Mouse (Mus musculus) thymus, adult 2 months (tissue): ENCODE measurements around the gene Trmt1. TPM values are rescaled to one million over a fixed set of nuclear protein-coding genes. Genes with fewer than 3 reads are reported as not detected.

Experiments
- DNase-seq: peaks from one replicate; pipeline ENCODE4 v3.0.0; 2021
- H3K27ac ChIP-seq: fragments of 200-500 bp; 2 replicates; pipeline ENCODE4 v1.5.1; 2012; ENCODE audit warnings: low read length, control low read depth; ENCODE audit not compliant: control insufficient read depth, insufficient read depth
- H3K27me3 ChIP-seq: fragments of 200-500 bp; 2 replicates; pipeline ENCODE4 v1.6.1; 2012; ENCODE audit warnings: mild to moderate bottlenecking, low read length, moderate library complexity, mixed read lengths; ENCODE audit not compliant: control insufficient read depth, insufficient read depth
- H3K36me3 ChIP-seq: fragments of 200-500 bp; 2 replicates; pipeline ENCODE4 v1.6.1; 2012; ENCODE audit warnings: mild to moderate bottlenecking, low read length, moderate library complexity; ENCODE audit not compliant: control insufficient read depth, insufficient read depth
- H3K4me1 ChIP-seq: fragments of 200-500 bp; replicated peaks from 2 replicates; pipeline ENCODE4 v1.6.1; 2012; ENCODE audit warnings: low read length; ENCODE audit not compliant: control insufficient read depth, insufficient read depth
- H3K4me3 ChIP-seq: fragments of 200-500 bp; 2 replicates; pipeline ENCODE4 v1.5.1; 2012; ENCODE audit warnings: mild to moderate bottlenecking, low read length, control low read depth, moderate library complexity; ENCODE audit not compliant: control insufficient read depth, insufficient read depth
- CTCF ChIP-seq: fragments of 200-500 bp; IDR thresholded peaks from 2 replicates; pipeline ENCODE4 v1.5.1; 2012; ENCODE audit warnings: mild to moderate bottlenecking, control low read depth, low read length, moderate library complexity, borderline replicate concordance; ENCODE audit not compliant: control insufficient read depth, poor library complexity, insufficient read depth; ENCODE audit errors: extremely low read depth
- POLR2A ChIP-seq: fragments of 200-500 bp; IDR thresholded peaks from 2 replicates; pipeline ENCODE4 v1.6.1; 2012; ENCODE audit warnings: mild to moderate bottlenecking, low read length, control low read depth, moderate library complexity; ENCODE audit not compliant: control insufficient read depth, poor library complexity, insufficient read depth; ENCODE audit errors: extremely low read depth
- WGBS: fragments of 180-500 bp; shearing (Covaris S2); methylation state at CpG from one replicate; pipeline ENCODE4 v1.1.7; 2018; 5-methylcytosine and 5-hydroxymethylcytosine counted together
- polyA plus RNA-seq: library from polyadenylated mRNA; depleted of rRNA; stranded (reverse); fragments of >200 nt; gene quantifications from 2 replicates; pipeline ENCODE4 v1.2.3, GENCODE M21; 2012; rRNA removed

Gene Trmt1
- polyA plus RNA-seq, 1 experiment: 169 TPM

GRCm38 (mm10) chr8:84742171-84743053 is 56.3 kb downstream of the Trmt1 start:
- H3K4me1 ChIP-seq: peaks cover 18% of the 10 kb centered on the region
- TF ChIP-seq CTCF (no peak), POLR2A (no peak)
- no peak overlapping the region for H3K27ac ChIP-seq
- no peaks in the 10 kb centered on the region for H3K27me3 ChIP-seq
- no peak overlapping the region for H3K4me3 ChIP-seq
- no peaks in the 10 kb centered on the region for H3K36me3 ChIP-seq
- WGBS: 94% methylated on average over 32 of the region's 32 CpGs
- no peak for DNase-seq

- no peak for DNase-seq
- Histone ChIP-seq H3K4me1 (peaks cover 15% of the 10 kb centered on the region), H3K27ac (no peak overlapping the region), H3K27me3 (no peaks in the 10 kb centered on the region), H3K36me3 (no peaks in the 10 kb centered on the region), H3K4me3 (no peak overlapping the region)
- WGBS: 89% methylated on average over 10 of the region's 10 CpGs
- TF ChIP-seq POLR2A: no peak
- no peak for TF ChIP-seq CTCF
Observed at GRCm38 (mm10) chr8:84743054-84743415, 56.9 kb downstream of the Trmt1 start.

- no peak for TF ChIP-seq CTCF
- TF ChIP-seq POLR2A: no peak
- no peak overlapping the region for H3K4me3 ChIP-seq
- no peak for DNase-seq
- no peaks in the 10 kb centered on the region for H3K36me3 ChIP-seq
- no peak overlapping the region for H3K27ac ChIP-seq
- no peaks in the 10 kb centered on the region for H3K27me3 ChIP-seq
- WGBS: 54% methylated on average over 17 of the region's 17 CpGs
- H3K4me1 ChIP-seq: peaks cover 15% of the 10 kb centered on the region
Observed at GRCm38 (mm10) chr8:84743517-84744420, 57.7 kb downstream of the Trmt1 start.

GRCm38 (mm10) chr8:84745032-84745925 is 59.2 kb downstream of the Trmt1 start:
- no peak for TF ChIP-seq POLR2A
- no peak for TF ChIP-seq CTCF
- H3K27me3 ChIP-seq: no peaks in the 10 kb centered on the region
- H3K4me3 ChIP-seq: peak overlapping the region; percentile 50
- DNase-seq: peak; percentile 32
- H3K36me3 ChIP-seq: no peaks in the 10 kb centered on the region
- WGBS: 26% methylated on average over 17 of the region's 17 CpGs
- no peak overlapping the region for H3K27ac ChIP-seq
- peaks cover 15% of the 10 kb centered on the region for H3K4me1 ChIP-seq

Other genes starting within 250 kb of the Trmt1 start
- 29.2 and 33.7 TPM in 2 replicates for gene Ier2, start 23.5 kb upstream of the Trmt1 start, polyA plus RNA-seq
- 155 and 182 TPM in 2 replicates for gene Nacc1, start 1.6 kb downstream of the Trmt1 start, polyA plus RNA-seq
- gene Lyl1, start 15.2 kb downstream of the Trmt1 start, polyA plus RNA-seq: 7.1 and 7.5 TPM in 2 replicates
- 1.8 and 2.6 TPM in 2 replicates for gene G430095P16Rik, start 36.7 kb downstream of the Trmt1 start, polyA plus RNA-seq
- 17.7 and 18.2 TPM in 2 replicates for gene Nfix, start 114.0 kb downstream of the Trmt1 start, polyA plus RNA-seq
- gene Dand5, start 136.5 kb downstream of the Trmt1 start, polyA plus RNA-seq: 2.2 TPM in 2 replicates
- 52.9 and 60.6 TPM in 2 replicates for gene Gadd45gip1, start 145.2 kb downstream of the Trmt1 start, polyA plus RNA-seq
- 109 and 117 TPM in 2 replicates for gene Rad23a, start 154.4 kb downstream of the Trmt1 start, polyA plus RNA-seq
- gene Calr, start 160.6 kb downstream of the Trmt1 start, polyA plus RNA-seq: 182 and 186 TPM in 2 replicates
- gene Farsa, start 170.7 kb downstream of the Trmt1 start, polyA plus RNA-seq: 93.5 and 103 TPM in 2 replicates
- gene Syce2, start 185.8 kb downstream of the Trmt1 start, polyA plus RNA-seq: 9.4 and 11.6 TPM in 2 replicates
- gene Gcdh, start 207.6 kb downstream of the Trmt1 start, polyA plus RNA-seq: 78.7 and 85.2 TPM in 2 replicates
- gene Klf1, start 215.6 kb downstream of the Trmt1 start, polyA plus RNA-seq: 0.13 and 0.23 TPM in 2 replicates
- gene Dnase2a, start 222.3 kb downstream of the Trmt1 start, polyA plus RNA-seq: 16.4 and 23.8 TPM in 2 replicates